Mouse (Mus musculus): Measurements from ENCODE around the gene Olfr694. TPM values are rescaled to one million over a fixed set of nuclear protein-coding genes. Genes with fewer than 3 reads are reported as not detected.
"Not testable (repeated sequence)": the region's sequence is repeated elsewhere in the genome, so short reads cannot be mapped to it uniquely, and the experiment has no call there.

Gene Olfr694
- total RNA-seq (2021) = not detected
- long read RNA-seq, experiment 1 = 0 reads
- long read RNA-seq, experiment 2 = 0 reads

- DNase-seq = no peak
- intact Hi-C loops (cut with DNase I) = no loop called here
Observed at GRCm38 (mm10) chr7:106691714-106692113, at the start of gene Olfr694. Gene Olfr694, minus strand, starts transcription at chr7:106691814.

DNA sequence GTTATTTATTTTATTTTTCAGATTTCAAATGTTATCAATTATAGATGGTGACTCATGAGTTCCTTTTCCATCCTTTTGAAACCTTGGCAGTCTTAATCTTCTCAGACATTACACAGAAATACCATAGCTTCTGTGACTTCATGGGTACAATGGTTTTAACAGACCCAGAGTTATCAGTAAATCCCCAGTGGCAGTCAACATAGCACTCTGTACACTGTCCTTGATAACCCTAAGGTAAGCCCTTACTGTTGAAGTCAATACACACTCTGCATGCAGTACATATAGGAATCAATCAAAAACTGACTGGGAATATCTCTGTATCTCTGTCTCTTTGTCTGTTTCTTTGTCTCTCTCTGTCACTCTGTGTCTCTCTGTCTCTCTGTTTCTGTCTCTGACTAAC lies 45.4 kb upstream of the Olfr694 start:
- intact Hi-C loops (cut with DNase I) = no loop called here
- no peak for DNase-seq

- DNase-seq = no peak
- intact Hi-C loops (cut with DNase I) = no loop called here
Observed at GRCm38 (mm10) chr7:106733717-106734116, 42.1 kb upstream of the Olfr694 start.

GRCm38 (mm10) chr7:106725654-106726053 lies 34.0 kb upstream of the Olfr694 start:
- DNase-seq; intact Hi-C loops (cut with DNase I): not testable (repeated sequence)

DNA sequence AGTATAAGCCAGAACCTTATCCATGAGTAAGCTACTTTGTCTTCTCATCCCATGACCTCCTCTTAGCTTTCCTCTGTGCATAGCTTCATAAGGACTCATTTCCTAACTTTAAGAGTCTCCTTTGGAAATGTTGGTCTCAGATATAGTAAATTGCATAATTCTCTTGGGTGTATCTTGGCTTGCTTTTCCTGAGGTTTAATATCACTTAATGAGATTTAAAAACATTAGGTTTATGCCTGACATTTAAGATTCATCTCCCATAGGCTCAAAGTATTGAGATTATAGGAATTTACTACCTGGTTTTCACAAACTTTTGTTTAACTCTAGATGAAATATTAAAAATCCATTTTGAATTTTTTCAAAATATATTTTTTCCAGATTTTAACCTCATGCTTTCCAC lies 24.7 kb upstream of the Olfr694 start, which contains the start of gene Olfr695:
Olfr695 (minus strand) TSS at position 101 of the 400 bp plus-strand sequence.
- DNase-seq = no peak

DNA sequence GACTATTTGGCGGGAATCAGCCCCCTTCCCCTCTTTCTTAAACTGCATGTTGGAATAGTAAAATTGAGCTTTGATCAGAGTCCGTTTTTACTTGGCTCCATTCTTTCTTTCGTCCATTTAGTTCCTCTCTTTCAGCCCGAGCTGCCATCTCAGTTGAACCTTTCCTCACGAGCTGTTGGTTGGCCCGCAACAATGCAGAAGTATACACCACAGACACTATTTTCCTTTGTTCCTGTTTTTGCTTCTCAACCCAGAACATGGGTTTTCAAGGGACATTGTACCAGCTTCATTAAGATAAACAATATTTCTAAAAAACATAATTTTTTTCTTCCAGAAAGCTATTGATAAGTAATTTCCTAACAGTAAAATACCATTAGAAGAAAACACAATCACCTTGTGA lies 19.8 kb upstream of the Olfr694 start:
- intact Hi-C loops (cut with DNase I) = no loop called here
- DNase-seq = no peak

More for the DNA sequence above, 24.7 kb upstream of the Olfr694 start, which contains the start of gene Olfr695:
- intact Hi-C loops (cut with DNase I) = no loop called here

DNA sequence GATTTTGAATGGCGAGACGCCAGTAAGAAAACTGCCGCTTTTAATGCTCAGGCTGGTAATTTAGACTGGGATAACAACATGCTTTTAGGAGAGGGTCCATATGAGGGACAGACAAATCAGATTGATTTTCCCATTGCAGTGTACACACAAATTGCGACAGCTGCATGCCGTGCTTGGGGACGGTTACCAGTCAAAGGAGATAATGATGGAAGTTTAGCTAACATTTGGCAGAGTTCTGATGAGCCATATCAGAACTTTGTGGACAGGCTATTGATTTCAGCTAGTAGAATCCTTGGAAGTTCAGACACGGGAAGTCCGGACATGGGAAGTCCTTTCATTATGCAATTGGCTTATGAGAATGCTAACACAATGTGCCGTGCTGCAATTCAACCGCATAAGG lies 16.1 kb upstream of the Olfr694 start:
- DNase-seq; intact Hi-C loops (cut with DNase I): not testable (repeated sequence)

DNA sequence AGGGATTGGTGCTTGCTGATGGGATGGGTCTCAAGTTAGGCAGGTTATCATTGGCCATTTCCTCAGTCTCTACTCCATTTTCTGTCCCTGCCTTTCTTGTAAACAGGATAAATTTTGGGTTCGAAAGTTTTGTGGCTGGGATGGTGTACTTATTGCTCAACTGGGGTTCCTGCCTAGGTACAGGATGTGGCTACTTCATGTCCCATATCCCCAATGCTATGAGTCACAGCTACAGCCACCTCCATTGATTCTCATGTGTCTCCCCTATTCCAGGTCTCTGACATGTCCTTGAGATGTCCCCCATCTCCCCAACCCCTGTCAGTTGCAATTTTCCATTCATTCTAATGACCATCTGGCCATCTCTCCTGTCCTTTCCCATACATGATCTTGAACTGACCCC lies 5.3 kb upstream of the Olfr694 start:
- no peak for DNase-seq
- intact Hi-C loops (cut with DNase I) = no loop called here

GRCm38 (mm10) chr7:106692976-106693375 lies 1.4 kb upstream of the Olfr694 start:
- intact Hi-C loops (cut with DNase I) = no loop called here
- no peak for DNase-seq

- no peak for DNase-seq
- intact Hi-C loops (cut with DNase I) = no loop called here
Observed at GRCm38 (mm10) chr7:106685382-106685781, 6.2 kb downstream of the Olfr694 start.

- no peak for DNase-seq
- intact Hi-C loops (cut with DNase I) = no loop called here
Observed at GRCm38 (mm10) chr7:106680484-106680883, 11.1 kb downstream of the Olfr694 start, which contains the start of gene Olfr693. Gene Olfr693, minus strand, starts transcription at chr7:106680584.

GRCm38 (mm10) chr7:106652344-106652652 lies 39.3 kb downstream of the Olfr694 start:
- intact Hi-C loops (cut with DNase I) = no loop called here
- no peak for DNase-seq

DNA sequence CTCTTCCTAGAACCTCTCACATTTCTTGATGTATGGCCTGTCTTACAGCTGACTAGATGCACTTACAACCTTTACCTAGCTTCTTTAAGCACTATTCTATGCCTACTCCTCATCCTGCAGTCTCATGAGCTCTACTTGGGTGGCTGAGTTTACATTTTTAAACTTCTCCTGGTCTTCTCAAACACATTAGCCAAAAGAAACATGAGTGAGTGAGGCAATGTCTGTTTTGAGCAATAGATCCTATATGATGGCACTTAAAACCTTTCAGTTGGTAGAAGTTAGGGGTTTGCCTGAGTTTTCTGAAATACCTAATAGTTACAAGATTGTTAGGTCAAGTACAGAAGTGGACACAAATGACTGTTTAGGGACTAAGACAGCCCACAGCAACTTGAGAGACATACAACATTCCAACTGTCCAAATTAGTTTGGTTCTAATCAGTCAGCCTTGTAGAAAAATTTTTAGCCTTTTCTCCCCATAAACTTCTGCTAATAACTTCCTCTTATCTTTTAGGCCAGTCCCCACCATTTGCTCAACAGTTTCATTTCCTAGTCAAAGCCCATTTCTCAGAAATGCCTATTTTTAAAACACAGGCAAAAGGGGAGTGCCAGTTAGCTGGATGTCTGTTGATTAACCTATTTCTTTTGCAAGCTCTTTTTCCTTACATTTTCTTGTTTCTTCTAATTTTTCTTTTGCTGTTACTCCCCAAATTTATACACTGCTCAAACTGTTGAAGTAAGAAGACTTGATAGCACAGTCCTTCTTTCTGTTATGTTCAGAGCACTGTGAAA lies 39.9 kb downstream of the Olfr694 start:
- intact Hi-C loops (cut with DNase I) = no loop called here
- no peak for DNase-seq

DNA sequence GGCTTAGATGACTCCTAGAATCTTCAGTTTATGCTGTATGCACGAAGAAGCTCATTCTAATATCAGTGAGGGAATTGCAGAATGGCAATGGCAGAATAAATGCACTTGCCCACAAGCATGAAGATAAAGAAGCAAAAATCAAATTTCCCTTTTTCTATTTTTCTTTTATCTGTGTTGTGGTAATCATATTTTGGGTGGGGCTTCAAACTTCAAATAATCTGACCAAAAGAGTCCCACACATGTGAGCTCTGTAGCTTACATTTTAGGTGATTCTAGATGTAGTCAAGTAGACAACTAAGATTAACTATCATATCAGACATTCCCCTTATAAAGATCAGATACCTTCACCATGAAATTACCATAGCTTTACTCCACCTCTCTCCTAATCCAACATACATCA lies 41.8 kb downstream of the Olfr694 start:
- DNase-seq = no peak
- intact Hi-C loops (cut with DNase I) = no loop called here

DNA sequence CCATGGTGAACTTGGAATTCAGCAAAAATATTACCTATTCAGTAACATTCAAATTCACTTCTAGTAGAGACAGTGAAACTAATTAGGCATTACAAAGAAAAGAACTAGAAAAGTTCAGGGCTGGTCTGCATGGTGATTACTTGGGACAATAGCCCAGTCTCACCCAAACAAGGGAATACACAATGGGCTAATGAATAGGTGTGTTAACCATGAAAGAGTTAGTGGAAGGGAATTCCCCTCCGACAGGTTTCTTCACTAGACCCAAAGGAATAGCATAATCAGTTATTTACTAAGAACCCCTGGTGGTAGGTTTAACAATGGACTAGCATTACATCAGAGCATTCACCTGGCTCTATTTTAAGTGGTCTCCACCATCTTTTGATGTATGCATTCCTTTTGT lies 46.4 kb downstream of the Olfr694 start:
- no peak for DNase-seq
- intact Hi-C loops (cut with DNase I) = no loop called here

GRCm38 (mm10) chr7:106644222-106644870 lies 47.3 kb downstream of the Olfr694 start:
- DNase-seq = no peak
- intact Hi-C loops (cut with DNase I) = no loop called here

DNA sequence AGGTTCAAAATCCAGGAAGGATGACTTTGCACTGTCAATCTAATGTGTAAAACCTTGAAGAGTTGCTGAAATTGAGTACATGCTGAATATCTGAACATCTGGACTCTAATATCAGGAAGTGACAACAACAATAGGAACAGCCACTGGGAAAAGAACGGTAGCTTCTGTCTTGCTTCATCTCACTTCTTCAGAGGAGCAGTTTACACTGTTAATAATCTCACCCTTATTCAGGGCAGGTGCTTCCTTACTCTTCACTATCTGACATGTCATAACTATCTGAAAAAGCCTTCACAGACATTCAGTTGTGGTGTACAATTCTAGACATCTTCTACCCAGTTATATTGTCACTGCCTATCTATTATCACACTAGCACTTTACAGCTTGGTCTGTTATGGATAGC lies 50.8 kb downstream of the Olfr694 start:
- intact Hi-C loops (cut with DNase I) = no loop called here
- no peak for DNase-seq

DNA sequence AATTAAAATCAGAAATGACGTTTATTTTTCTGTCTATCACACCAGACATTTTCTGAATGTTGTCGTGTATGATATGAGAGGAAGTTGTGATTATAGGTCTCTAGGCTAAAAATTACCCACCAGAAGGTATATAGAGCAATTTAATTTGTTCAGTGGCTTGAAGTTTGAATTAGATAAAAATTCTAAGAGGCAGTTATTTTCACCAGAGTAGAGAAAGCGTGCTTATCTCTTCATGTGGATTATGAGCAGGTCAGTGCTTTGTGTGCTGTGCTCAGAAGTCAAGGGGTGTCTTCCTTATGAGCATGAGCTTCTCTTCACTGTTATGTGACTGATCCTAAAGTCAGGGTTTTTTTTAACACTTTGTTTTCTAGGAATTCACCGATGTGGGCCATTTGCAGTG lies 56.1 kb downstream of the Olfr694 start:
- DNase-seq = no peak
- intact Hi-C loops (cut with DNase I) = no loop called here

Measured in heart, postnatal 14 days (tissue).